Mouse (Mus musculus): ENCODE measurements around the gene Mipep. TPM values are rescaled to one million over a fixed set of nuclear protein-coding genes. Genes with fewer than 3 reads are reported as not detected.

The Mipep gene
- polyA plus RNA-seq, 1 experiment = 109 TPM

DNA sequence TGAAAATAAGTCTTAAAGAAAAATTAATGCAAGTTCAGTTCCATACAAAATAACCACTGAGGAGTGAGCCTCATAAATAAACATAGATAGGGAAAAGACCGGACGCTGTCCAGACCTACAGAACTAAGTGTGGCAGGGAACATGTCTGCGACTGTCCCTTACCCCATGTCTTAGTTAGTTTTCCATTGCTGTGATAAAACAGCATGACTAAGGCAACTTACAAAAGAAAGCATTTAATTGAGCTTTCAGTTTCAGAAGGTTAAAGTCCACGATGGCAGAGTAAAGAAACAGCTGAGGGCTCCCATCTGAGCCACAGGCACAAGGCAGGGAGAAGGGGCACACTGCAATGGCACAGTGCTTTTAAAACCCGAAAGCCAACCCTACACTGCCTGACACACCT is 63.8 kb downstream of the Mipep start:
- Histone ChIP-seq H3K4me1 (ENCODE audit: control insufficient read depth, insufficient read depth, low read length) (no peaks in the 10 kb centered on the region), H3K4me3 (ENCODE audit: control insufficient read depth, low read depth, low read length) (no peak overlapping the region), H3K36me3 (ENCODE audit: control insufficient read depth, insufficient read depth, low read length) (no peaks in the 10 kb centered on the region; the same call in 1 of the 2 replicates), H3K27me3 (ENCODE audit: control insufficient read depth, insufficient read depth, low read length) (no peaks in the 10 kb centered on the region), H3K27ac (ENCODE audit: control insufficient read depth, insufficient read depth, low read depth, low read length) (no peak overlapping the region)
- TF ChIP-seq CTCF (IDR thresholded peaks at IDR 0.05; ENCODE audit: control insufficient read depth, insufficient read depth, insufficient replicate concordance, low read depth, low read length) = no peak
- no peak for TF ChIP-seq POLR2A (IDR thresholded peaks at IDR 0.05; ENCODE audit: control insufficient read depth, low read depth, low read length)

GRCm38 (mm10) chr14:60850101-60850500 is 65.7 kb downstream of the Mipep start:
- H3K36me3 ChIP-seq (ENCODE audit: control insufficient read depth, insufficient read depth, low read length) = no peaks in the 10 kb centered on the region; the same call in 1 of the 2 replicates
- TF ChIP-seq POLR2A (IDR thresholded peaks at IDR 0.05; ENCODE audit: control insufficient read depth, low read depth, low read length) = no peak
- TF ChIP-seq CTCF (IDR thresholded peaks at IDR 0.05; ENCODE audit: control insufficient read depth, insufficient read depth, insufficient replicate concordance, low read depth, low read length) = no peak
- no peak overlapping the region for H3K27ac ChIP-seq (ENCODE audit: control insufficient read depth, insufficient read depth, low read depth, low read length)
- H3K4me3 ChIP-seq (ENCODE audit: control insufficient read depth, low read depth, low read length) = no peak overlapping the region
- no peaks in the 10 kb centered on the region for H3K4me1 ChIP-seq (ENCODE audit: control insufficient read depth, insufficient read depth, low read length)
- no peaks in the 10 kb centered on the region for H3K27me3 ChIP-seq (ENCODE audit: control insufficient read depth, insufficient read depth, low read length)

DNA sequence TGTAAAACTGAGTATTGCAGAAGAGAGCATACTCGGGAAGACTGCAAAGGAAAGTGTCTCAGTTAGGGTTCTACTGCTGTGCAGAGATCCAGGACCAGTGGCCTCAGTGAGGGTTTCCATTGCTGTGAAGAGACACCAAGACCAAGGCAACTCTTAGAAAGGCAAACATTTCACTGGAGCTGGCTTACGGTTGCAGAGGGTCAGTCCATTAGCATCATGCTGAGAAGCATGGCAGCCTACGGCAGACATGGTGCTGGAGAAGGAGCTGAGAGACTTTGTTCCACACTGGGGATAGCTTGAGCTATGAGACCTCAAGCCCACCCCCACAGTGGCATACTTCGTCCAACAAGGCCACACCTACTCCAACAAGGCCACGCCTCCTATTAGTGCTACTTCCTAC is 67.3 kb downstream of the Mipep start:
- H3K27ac ChIP-seq (ENCODE audit: control insufficient read depth, insufficient read depth, low read depth, low read length) = no peak overlapping the region
- TF ChIP-seq CTCF (IDR thresholded peaks at IDR 0.05; ENCODE audit: control insufficient read depth, insufficient read depth, insufficient replicate concordance, low read depth, low read length) (no peak), POLR2A (IDR thresholded peaks at IDR 0.05; ENCODE audit: control insufficient read depth, low read depth, low read length) (no peak)
- H3K27me3 ChIP-seq (ENCODE audit: control insufficient read depth, insufficient read depth, low read length) = no peaks in the 10 kb centered on the region
- no peaks in the 10 kb centered on the region for H3K4me1 ChIP-seq (ENCODE audit: control insufficient read depth, insufficient read depth, low read length)
- H3K36me3 ChIP-seq (ENCODE audit: control insufficient read depth, insufficient read depth, low read length) = no peaks in the 10 kb centered on the region
- no peak overlapping the region for H3K4me3 ChIP-seq (ENCODE audit: control insufficient read depth, low read depth, low read length)

- TF ChIP-seq POLR2A (IDR thresholded peaks at IDR 0.05; ENCODE audit: control insufficient read depth, low read depth, low read length) (no peak), CTCF (IDR thresholded peaks at IDR 0.05; ENCODE audit: control insufficient read depth, insufficient read depth, insufficient replicate concordance, low read depth, low read length) (no peak)
- H3K36me3 ChIP-seq (ENCODE audit: control insufficient read depth, insufficient read depth, low read length) = no peaks in the 10 kb centered on the region
- no peak overlapping the region for H3K4me3 ChIP-seq (ENCODE audit: control insufficient read depth, low read depth, low read length)
- H3K27ac ChIP-seq (ENCODE audit: control insufficient read depth, insufficient read depth, low read depth, low read length) = no peak overlapping the region
- H3K4me1 ChIP-seq (ENCODE audit: control insufficient read depth, insufficient read depth, low read length) = no peaks in the 10 kb centered on the region
- no peaks in the 10 kb centered on the region for H3K27me3 ChIP-seq (ENCODE audit: control insufficient read depth, insufficient read depth, low read length)
Observed at GRCm38 (mm10) chr14:60856199-60856912, 72.0 kb downstream of the Mipep start.

GRCm38 (mm10) chr14:60856913-60857300 is 72.5 kb downstream of the Mipep start:
- H3K4me1 ChIP-seq (ENCODE audit: control insufficient read depth, insufficient read depth, low read length) = no peaks in the 10 kb centered on the region
- no peaks in the 10 kb centered on the region for H3K27me3 ChIP-seq (ENCODE audit: control insufficient read depth, insufficient read depth, low read length)
- H3K27ac ChIP-seq (ENCODE audit: control insufficient read depth, insufficient read depth, low read depth, low read length) = no peak overlapping the region
- H3K36me3 ChIP-seq (ENCODE audit: control insufficient read depth, insufficient read depth, low read length) = no peaks in the 10 kb centered on the region
- H3K4me3 ChIP-seq (ENCODE audit: control insufficient read depth, low read depth, low read length) = no peak overlapping the region
- no peak for TF ChIP-seq CTCF (IDR thresholded peaks at IDR 0.05; ENCODE audit: control insufficient read depth, insufficient read depth, insufficient replicate concordance, low read depth, low read length)
- TF ChIP-seq POLR2A (IDR thresholded peaks at IDR 0.05; ENCODE audit: control insufficient read depth, low read depth, low read length) = no peak

GRCm38 (mm10) chr14:60863396-60863795 is 79.0 kb downstream of the Mipep start:
- Histone ChIP-seq H3K4me1 (ENCODE audit: control insufficient read depth, insufficient read depth, low read length) (no peaks in the 10 kb centered on the region), H3K4me3 (ENCODE audit: control insufficient read depth, low read depth, low read length) (no peak overlapping the region), H3K27ac (ENCODE audit: control insufficient read depth, insufficient read depth, low read depth, low read length) (no peak overlapping the region), H3K36me3 (ENCODE audit: control insufficient read depth, insufficient read depth, low read length) (no peaks in the 10 kb centered on the region; the same call in 1 of the 2 replicates), H3K27me3 (ENCODE audit: control insufficient read depth, insufficient read depth, low read length) (no peaks in the 10 kb centered on the region)
- no peak for TF ChIP-seq CTCF (IDR thresholded peaks at IDR 0.05; ENCODE audit: control insufficient read depth, insufficient read depth, insufficient replicate concordance, low read depth, low read length)
- TF ChIP-seq POLR2A (IDR thresholded peaks at IDR 0.05; ENCODE audit: control insufficient read depth, low read depth, low read length) = no peak

- Histone ChIP-seq H3K36me3 (ENCODE audit: control insufficient read depth, insufficient read depth, low read length) (no peaks in the 10 kb centered on the region; the same call in 1 of the 2 replicates), H3K27ac (ENCODE audit: control insufficient read depth, insufficient read depth, low read depth, low read length) (no peak overlapping the region), H3K27me3 (ENCODE audit: control insufficient read depth, insufficient read depth, low read length) (no peaks in the 10 kb centered on the region), H3K4me3 (ENCODE audit: control insufficient read depth, low read depth, low read length) (no peak overlapping the region), H3K4me1 (ENCODE audit: control insufficient read depth, insufficient read depth, low read length) (no peaks in the 10 kb centered on the region)
- TF ChIP-seq CTCF (IDR thresholded peaks at IDR 0.05; ENCODE audit: control insufficient read depth, insufficient read depth, insufficient replicate concordance, low read depth, low read length) (no peak), POLR2A (IDR thresholded peaks at IDR 0.05; ENCODE audit: control insufficient read depth, low read depth, low read length) (no peak)
Observed at GRCm38 (mm10) chr14:60866399-60866798, 82.0 kb downstream of the Mipep start.

Data from testis, adult 2 months (tissue).